Mouse (Mus musculus): ENCODE data around the gene Anapc11.
A peak's percentile ranks its signal among the peaks of the same experiment; 100 is the strongest.

The Anapc11 gene

DNA sequence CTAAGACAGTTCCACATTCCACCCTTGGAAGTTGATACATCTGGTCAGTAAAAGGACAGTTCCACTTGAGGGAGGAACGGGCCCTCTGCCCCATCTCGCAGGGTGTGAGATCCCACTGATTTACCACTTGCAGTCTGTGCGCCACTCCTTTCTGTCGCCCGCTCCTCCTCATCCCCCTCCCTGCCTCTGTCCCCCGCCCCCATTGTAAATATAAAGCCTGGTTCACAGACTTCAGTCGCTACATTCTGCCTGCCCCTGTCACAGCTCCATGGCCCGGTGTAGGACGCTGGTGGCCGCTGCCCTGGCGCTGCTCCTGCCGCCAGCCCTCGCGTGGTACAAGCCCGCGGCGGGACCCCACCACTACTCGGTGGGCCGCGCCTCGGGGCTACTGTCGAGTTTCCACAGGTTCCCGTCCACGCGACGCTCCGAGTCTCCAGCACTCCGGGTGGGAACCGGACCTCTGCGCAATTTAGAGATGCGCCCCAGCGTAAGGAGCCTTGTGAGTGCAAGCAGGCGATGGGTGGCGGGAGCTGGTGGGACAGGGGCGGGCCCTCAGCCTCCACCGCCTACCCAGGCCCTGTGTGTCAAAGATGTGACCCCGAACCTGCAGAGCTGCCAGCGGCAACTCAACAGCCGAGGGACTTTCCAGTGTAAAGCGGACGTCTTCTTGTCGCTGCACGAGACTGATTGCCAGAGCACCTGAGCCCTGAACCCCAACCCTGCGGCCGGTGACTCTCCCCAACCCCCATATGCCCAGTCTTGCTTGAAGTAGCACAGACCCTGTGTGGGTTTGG, 10.2 kb downstream of the Anapc11 start, which contains the start of gene Npb:
TSS of gene Npb (plus strand) at position 237 of the 794 bp plus-strand sequence.
- no peak for DNase-seq

DNA sequence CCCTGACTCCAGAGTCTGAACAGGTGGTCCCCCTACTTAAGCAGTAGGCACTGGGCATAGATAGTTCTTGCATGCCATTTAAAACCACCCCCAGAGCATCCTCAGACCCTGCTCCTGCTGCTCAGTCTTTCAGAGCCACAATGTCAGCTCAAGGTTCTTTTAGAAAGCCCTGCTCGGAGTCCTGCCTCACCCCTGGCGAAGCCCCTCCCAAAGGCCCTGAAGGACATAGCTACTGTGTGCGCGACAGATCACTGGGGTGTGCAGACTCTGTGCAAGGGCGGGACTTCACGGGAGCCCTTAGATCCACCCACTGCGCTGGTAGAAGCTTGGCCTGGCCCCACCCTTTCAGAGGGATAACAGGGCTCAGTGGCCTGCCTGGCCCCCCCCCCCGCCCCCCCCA, 11.0 kb downstream of the Anapc11 start:
- DNase-seq: no peak

DNA sequence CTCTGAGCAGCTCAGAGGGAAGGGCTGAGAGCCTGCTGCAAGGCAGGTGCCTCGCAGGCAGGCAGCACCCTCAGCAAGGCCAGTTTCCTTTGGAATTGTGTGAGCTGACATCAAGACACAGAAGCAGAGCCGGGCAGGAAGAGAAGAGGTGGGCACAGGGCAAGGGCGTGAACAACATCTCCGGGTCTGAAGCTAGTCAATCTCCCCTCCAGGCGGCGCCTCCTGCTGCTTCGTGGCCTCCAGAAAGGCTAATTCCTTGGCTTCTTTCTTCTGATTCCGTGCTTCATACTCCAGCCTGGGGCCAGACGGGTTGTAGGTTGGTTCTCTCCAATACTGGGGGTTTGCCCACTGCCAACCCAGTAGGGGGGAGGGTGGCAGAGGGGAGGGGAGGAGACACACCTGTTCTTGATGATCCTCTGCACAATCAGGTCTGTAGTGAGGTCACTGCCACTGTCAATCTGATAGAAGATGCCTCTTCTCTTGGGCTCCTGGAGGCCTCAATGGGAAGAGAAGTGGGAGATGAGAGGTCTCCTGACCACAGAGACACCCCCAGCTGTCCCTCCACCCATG, 12.3 kb downstream of the Anapc11 start:
- DNase-seq: no peak

DNA sequence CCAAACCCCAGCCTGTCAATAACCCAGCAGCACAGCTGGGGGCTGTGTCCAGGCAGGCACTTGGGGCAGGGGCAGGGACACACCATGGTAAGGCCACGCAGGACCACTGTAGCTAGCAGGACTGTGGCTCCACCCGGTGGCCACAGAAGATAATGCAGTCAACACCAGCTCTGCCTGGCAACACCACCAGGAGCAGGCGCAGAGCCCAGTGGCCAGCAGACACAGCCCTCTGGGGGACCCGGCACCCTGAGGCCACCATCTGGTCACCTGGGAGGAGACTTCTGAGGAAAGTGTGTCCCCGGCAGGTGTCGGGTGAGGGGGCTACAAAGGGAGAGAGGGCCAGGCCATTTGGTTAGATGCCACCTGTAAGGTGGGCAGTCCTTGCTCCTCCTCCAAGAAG, 14.5 kb downstream of the Anapc11 start:
- DNase-seq: peak in 1 of 2 experiments; percentile 51

DNA sequence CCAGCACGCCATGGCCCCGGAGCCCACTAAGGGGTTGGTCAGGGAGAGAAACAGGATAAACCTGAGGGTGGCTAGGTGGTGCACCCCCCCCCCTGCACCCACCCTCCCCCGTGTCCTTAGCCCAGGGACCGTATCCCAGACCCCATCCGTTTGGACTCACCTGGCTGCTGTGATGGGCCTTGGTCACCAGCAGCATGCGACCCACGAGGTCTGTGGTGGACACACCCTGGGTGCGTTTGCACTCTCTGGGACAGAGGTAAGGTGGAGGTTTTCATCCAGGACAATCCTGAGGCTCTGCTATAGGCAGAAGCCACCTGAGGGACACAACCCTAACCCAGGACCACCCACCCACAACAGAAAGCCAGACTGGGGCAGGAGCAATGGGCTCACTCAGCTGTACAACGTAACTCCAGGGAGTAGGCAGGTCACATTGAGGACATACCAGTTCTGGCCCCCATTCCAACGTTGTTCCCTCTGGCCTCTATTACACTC, 15.3 kb downstream of the Anapc11 start:
- DNase-seq: no peak

DNA sequence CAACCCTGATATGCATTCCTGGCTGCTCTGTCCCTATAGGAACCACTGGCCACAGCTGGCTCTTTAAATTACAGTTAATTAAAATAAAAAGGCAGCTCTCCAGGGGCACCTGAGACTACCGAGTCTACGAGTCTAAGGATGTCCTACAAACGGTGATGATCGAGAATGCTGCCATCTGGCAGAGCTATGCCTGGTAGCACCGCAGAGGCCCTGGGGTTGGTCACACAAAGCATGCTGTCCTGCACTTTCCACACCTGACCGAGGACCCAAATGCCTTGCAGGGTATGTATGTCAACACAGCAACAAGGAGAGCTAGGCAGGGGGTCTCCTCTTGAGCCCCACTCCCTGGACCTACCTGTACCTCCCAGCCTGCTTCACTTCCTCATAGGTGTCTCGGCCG, 15.8 kb downstream of the Anapc11 start:
- no peak for DNase-seq

DNA sequence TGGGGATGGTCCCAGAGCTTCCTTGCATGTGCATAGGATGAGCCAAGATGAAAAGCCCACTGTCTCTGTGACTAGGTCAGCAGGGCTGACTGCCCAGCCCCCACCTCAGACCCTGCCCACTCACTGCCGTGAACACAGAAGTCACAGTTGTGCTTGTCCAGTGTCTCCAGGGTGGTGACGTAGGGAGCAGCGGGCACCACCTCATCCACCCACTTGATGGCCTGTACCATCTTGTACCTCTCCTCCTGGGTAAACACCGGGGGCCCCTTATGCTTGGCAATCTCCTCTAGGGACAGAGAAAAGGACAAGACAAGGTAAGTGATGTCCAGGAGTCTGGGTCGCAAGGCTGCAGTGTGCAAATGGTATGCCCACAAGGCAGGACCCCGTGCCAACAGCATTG, 16.9 kb downstream of the Anapc11 start:
- no peak for DNase-seq

DNA sequence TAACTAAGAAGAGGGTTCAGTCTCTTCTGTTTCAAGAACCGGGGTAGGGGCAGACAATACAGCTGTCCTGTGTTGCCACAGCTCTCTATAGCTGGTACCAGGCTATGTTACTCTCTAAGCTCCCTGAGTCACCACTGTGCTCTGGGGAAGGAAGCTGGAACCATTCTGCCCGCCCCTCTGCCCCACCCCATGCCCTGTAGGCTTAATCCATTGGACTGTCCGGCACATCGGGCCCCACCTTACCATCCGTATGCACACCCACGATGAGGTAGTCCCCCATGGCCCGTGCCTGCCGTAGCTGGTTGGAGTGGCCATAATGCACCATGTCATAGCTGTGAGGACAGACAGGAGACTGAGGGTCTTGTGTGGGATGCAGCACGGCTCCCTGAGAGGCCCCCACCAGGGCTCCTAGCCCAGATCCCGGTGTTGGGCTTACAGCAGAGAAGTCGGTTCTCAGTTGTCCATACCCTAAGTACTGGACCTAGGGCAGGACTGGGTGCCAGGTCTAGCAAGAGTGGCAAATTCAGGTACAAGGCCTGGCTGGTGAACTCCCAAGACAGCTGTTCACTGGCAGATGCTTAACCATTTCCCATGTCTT, 17.5 kb downstream of the Anapc11 start:
- DNase-seq: no peak

DNA sequence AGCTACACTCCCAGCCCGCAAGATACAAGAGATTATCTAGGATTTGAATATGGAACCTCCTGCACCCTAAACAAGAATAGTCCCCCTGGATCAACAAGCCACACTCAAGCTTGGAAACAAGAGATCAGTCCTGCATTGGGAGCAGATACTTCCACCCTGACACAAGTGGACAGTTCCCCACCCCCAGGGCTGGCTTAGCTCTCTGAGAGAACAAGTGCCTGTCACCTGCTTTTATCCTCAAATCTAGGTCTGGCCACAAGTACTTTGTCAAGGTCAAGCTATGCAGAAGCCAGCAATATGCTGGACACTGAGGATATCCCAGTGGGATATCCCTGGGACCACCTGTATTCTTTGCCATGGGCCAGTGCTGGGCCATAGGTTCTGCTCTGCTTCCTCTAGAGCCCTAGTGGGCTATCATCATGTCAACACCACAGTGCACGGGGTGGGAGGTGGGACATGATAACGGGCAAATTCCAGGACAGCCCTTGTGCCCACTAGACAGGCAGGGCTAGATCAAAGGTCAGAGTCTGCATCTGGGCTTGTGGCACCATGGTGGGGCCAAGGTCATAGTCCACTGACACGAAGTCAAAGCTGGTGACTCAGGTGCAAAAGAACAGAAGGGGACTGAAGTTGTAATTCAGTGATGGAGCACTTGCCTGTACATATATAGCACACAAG, 18.5 kb downstream of the Anapc11 start:
- no peak for DNase-seq

DNA sequence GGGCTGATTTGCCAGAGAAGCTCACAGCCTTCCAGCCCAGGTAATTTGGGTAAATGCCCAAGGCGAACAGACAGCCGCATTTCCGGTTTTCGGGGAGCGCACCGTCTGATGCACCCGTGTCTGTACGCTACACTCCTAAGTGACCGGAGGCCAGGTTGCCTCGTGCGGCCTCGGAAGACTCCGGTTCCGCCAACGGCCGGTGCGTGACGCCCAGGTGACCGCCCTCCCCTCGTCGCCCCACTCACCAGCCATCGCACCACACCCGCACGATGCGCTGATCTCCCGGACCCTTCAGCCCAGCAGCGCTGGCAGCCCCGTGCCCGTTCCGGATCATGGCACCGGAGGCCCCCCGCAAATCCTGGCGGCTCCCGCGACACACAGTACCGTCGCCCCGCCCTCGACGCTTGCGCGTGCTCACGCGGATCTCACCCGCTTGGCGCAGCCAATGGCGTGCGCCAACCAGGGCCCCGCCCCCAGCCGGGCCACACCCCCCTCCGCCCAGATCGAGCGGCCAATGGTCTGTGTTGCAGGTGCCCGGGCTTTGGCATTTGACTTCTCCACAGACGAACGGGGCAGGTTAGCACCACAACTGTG, 19.4 kb downstream of the Anapc11 start, which contains the start of gene Pcyt2:
TSS of gene Pcyt2 (minus strand) at position 418 of the 594 bp plus-strand sequence.
- DNase-seq: peak; percentile 87 to 89

DNA sequence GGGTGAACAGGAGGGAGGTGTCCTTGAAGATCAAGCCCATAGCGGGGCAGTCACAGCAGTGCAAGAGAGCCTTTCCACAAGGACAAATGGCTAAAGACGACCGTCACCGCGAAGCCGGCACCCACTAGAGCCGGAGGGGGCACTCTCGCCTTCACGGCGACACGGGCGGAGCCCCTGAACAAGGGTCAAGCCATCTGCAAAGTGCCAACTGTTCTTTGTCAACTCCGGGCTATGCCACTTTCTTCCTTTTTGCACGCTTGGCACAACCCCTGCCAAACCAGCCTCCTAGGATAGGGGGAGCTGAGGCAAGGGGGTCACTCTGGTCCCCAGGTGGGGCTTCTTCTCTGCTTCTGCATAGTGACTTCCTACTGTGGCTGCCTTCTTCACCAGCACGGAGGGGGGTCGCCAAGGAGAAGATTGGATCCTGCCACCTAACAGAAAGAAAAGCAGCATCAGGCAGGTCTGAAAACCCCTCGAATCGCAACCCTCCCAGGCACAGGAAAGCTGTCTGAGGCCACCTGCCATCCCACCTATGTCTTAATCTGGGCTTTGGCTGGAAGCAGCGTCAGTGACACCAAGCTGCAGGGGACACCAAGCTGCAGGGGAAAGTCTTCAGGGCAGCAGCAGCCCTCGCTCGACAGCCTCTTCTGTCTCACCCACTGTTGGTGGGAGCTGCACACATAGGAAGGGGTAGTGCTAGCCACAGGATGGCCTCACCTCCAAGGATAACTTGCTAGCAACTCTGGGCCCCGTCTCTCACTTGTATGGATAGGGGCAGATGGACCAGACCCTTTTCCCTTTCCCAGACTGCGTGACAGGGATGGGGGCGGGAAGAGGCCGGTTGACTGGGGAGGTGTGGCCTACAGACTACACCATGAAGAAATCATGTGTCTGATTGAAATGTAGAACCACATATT, 20.7 kb downstream of the Anapc11 start:
- peak in 1 of 2 experiments; percentile 29 for DNase-seq

DNA sequence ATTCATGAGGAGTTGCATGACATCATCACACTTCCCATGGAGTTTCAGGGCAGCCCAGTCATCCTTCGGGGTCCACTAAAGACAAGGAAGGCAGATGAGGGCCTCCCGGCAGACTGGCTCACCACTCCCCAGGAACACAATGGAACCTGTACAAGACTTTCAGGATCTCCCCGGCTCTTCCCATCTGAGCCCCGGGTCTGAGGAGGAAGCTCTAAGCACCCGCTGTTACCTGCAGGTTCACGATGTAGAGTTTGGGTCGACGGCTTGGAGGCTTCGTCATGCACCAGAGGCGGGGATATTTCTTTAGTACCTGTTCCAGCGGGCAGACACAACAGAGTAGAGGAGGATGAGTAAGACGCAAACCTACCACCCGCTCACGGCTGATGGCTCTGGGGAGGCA, 22.0 kb downstream of the Anapc11 start:
- DNase-seq: no peak

DNA sequence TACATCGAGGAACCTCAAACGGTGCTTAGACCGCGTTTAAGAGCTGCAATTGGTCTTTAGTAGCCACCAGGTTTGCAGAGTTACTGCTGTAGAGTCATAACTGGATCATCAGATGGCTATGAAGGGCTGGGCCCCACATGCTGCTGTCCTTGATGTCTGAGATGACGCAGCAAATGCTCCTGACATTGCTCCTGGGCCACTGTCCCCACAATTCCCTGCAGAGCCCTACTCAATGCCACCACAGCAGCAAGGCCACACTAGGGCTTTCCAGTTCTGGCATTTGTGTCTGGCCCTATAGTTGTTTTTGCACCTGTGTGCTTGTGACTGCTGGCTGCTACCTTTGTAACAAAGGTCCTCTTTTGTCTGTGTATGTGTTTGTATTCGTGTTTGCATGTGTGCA, 24.6 kb downstream of the Anapc11 start:
- no peak for DNase-seq

DNA sequence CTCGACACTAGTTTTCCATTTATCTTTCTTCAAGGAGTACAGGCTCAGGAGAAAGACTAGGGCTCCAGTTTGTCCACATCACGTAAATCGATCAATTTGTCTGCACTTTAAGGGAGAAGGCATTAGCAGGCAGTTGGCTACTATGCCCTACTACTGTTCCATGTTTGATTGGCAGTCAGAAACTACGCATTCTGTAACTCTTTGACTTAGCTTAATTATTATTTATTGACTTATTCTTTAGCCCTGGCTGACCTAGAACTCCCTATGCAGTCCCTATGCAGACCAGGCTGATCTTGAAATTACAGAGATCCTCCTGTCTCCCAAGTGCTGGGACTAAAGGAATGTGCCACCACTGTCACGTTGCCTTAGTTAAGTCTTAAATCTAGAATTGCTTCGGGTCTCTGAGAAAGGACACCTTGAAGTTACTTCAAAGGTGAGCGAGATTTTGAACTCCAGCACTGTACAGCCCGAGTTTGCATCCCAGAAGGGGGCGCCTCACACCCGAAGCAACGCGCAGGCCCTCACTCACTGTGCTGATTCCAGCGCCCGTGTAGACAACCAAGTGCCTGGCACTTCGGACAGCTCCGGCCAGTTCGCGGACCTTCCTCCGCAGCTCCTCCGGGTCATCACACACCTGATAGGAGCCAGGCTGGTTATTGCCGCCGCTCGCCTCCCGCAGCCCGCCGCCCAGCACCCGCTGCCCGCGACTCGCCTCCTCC, 25.9 kb downstream of the Anapc11 start:
- DNase-seq: peak; percentile 57 to 69

DNA sequence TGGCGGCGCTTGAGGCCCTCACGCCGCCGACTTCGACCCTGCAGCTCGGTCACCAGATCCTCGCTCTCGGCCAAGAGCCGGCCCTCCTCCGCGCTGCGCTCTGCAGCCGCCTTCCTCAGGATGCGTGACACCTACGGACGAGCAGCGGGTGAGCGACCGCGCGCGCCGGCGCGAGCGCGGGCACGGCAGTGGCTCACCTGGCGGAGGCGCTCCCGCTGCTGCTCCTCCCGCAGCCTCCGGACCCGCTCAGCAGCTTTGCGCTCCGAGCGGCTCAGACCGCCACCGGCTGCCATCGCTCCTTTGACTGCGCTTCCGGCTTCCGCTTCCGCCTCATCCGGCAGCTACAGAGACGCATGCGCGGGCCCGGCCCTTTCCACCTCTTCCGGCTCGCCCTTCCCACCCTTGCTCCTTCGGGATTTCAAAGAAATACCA, 26.5 kb downstream of the Anapc11 start:
- peak; percentile 77 to 82 for DNase-seq

DNA sequence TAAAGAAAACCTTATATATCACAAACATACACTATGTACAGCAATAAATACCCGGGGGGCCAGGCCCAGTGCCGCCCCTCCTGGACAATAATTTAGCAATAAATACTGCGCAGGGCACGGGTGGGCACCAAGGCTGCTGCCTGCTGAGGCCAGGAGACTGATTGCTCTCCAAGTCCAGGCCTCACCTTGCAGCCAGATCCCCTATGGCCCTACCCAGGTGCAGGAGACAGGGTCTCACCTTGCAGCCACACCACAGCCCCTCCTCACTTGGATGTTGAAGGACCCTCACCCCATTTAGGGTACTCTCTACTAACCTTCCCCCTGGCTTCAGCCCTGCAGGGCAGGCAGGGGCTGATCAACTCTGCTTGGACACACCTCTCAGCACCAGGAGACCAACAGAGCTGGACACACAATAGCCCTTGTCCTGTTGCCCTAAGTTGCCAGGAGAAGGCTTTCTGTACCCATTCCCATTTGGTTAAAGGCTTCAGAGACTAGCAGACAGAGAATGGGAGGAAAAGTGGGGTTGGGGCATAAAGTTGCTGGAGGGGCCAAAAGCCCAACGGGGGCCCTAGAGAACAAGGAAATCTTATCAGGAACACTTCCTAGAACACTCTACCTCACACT, 27.0 kb downstream of the Anapc11 start, which contains the start of gene Sirt7:
TSS of gene Sirt7 (minus strand) at position 89 of the 624 bp plus-strand sequence.
- no peak for DNase-seq

DNA sequence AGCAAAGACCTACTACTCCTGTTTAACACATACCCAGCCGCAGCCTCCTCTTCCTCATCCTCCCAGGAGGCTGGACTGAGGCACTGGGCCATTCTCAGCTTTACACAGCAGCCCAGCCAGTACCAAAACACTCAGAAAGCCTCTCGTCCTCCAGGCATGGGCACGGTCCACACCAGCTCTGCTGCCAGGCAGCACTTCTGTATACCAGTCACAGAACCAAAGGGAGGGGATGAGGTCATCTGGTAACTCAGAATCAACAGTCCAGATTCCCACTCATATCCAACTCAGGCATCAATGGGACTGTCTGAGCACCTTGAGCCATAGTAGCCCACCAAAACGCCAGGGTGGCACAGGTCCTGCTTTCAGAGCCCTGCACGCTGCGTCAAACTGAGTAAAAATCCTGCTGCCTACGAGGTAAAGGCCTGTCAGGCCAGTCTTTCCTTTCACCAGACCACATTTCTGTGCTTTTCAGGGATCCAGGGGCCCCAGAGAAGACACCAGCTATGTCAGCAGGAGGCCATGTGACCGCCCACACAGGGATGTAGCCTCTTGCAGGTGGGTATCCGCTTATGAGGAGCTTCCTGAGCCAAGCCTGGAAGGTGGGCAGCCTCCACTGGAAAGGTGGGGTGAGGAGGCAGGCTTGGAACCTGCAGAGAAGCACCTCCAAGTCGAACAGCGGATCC, 28.7 kb downstream of the Anapc11 start:
- no peak for DNase-seq

DNA sequence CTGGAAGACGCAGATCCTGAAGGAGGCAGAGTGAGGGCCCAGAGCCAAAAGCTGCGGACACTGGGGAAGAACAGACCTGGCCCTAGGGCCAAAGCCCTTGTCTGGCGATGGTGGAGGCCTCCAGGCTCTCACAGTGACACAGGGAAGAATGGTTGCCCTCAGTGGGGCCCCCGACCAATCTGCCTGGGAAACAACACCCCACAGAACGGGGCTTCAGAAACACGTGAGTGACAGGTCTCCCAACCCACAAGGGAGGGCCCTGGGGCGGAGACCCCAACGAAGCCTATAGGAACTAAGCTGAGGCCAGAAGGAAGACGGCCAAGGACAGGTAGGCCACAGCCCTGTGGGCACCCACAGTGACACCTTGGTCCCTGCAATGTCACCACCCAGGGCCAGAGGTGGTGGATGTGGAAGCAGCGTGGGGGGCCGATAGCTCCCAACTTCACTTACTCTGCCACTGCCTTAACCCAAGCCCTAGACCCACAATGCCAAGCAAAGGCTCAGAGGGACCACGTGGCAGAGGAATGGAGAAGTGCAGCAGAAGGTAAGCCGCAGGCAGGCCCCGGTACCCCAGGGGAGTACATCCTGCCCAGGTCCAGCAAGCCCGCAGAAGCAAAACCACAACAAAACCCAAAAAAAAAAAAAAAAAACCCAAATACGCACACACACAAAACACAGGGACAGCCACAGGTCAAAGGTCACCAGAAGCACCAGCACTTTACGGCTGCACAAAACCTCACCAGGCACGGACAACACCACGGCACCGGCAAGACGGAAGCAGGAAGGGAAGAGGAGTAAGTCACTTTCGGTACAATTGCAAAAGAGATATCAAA, 29.5 kb downstream of the Anapc11 start:
- peak; percentile 56 to 72 for DNase-seq

Measured in thymus, adult 18-20 months (tissue).